Mouse (Mus musculus): ENCODE results near the gene Tjp3. TPM values are rescaled to one million over a fixed set of nuclear protein-coding genes. Genes with fewer than 3 reads are reported as not detected.
A peak's percentile ranks its signal among the peaks of the same experiment; 100 is the strongest.

Tjp3 gene
- total RNA-seq, 2 experiments from 2014 or later = 0.14 to 0.36 TPM

GRCm38 (mm10) chr10:81297246-81297645, 5.9 kb upstream of the Tjp3 start:
- no peak for DNase-seq

DNA sequence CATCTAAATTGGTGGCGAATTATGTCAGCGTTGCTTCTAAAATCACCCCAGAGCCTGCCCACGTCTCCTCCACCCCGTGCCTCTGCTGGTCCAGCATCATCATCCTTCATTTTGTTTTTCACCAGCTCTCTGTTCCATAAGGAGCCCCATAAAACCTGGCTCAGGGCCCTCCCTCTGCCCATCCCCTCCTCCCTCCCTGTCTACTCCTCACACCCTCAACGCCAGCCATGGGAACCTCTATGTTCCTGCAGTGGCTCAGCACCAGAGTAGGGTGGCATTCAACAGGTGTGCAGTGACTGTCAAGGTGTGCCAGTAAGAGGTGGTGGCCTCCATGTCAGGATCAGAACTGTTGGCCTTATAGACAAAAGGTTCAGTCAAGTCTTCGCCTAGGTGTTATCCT, 3.8 kb upstream of the Tjp3 start:
- no peak for DNase-seq

- DNase-seq = no peak
Measured at GRCm38 (mm10) chr10:81294442-81294841, 3.1 kb upstream of the Tjp3 start.

DNA sequence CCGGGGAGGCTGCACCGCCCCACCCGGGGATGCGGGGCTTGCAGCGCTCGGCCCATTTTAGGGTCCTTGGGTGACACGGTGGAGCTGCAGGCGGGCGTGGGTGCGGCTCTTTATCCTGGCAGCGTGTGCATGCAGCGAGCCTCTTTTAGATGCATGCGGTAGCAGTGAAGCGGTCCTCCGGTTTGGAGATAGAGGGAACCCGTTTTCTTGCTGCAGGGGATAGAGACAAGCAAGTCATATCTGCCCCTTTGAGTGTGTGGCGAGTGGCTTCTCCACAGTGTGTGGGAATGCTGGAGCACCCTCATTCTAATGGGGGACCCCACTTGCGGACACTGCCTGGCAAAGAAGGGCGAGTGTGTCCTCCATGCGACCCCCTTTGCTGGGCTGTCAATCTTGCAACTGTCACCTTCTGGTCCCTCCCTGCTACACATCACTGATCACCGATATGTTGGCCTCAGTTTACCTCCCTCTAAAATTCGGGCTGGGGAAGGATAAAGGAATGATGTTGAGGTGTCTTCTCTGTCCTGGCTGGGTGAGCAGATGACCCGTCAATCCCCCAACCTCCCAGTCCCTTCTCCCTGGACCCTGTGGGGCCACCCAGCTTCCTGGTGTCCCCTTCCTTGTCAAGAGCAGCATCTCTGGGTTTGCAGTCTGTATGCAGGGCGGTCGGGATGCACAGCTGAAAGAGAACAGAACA, 2.1 kb upstream of the Tjp3 start:
- no peak for DNase-seq

- peak; percentile 97 for DNase-seq
Measured at GRCm38 (mm10) chr10:81292554-81293333, 1.4 kb upstream of the Tjp3 start, which contains the start of gene Pip5k1c. Gene Pip5k1c (plus strand): TSS chr10:81292963.

DNA sequence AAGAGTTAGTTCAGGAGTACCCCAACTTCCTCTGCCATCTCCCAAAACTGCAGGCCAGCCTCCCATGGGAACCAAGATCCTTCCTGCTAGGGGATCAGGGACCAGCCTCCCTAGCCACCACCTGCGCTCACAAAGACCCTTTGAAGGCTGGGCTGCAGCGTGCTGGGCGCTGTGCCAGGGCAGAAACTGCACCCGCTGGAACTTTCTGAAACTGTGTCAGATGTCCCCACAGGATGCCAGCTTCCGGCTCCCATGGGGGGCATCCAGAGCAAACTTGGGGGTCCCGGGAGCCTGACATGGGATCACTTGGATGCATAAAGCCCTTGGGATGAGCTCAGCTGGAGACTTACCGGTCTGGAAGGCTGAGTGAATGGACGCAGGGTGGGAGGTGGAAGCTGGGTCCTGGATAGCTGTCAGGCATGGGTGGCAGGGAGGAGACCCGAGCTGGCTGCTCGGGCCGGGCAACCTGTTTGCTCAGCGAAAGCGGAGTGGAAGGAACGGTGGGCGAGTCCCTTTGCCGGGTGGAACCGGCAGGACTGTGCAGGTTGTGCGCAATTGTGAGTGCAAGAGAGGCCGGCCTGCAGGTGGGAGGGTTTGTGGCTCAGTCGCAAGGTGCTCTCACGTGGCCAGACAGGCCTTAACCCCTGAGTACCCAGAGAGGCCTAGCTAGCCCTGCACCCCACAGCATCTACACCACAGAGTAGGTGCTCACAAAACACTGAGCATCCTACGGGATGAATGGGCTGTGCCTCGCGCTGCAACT, 502 bp downstream of the Tjp3 start:
- no peak for DNase-seq

DNA sequence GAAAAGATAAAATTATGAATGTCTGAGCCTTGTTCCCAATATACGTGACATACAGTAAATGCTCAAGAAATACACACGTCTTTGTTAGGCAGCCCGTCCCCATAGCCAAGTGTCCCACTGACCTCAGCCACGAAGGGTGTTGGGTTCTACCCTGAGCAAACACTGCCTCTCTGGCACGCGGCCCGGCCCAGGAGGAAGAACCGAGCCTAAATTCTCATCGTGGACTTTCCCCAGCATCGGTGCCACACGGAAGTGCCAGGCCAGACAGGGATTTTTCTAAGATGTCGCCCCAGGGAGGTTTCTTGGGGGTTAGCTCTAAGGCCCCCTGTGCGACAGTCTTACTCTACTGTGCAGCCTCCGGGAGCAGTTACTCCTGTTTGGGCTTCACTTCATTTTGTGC, 1.6 kb downstream of the Tjp3 start:
- no peak for DNase-seq

- peak; percentile 70 for DNase-seq
Measured at GRCm38 (mm10) chr10:81289278-81289677, 2.1 kb downstream of the Tjp3 start.

DNA sequence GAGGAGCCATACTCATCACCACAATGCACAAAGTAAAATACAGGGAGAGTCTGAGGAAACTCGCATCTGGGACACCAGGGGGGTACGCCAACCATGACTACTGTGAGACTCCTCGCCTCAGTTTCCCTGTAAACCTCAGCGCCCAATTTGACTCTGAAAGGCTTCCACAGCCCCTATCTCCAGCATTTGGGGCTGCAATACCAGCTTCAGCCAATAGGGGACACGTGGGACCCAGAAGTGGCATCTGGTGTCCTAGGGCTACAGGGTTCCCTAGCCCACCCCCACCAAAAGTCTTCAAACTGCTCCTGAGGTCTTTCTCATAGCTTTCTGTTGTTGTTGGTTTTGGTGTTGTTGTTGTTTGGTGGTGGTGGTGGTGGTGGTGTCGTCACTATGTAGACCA, 2.8 kb downstream of the Tjp3 start:
- peak; percentile 59 for DNase-seq

GRCm38 (mm10) chr10:81287513-81288157, 3.7 kb downstream of the Tjp3 start:
- peak; percentile 72 for DNase-seq

- DNase-seq = no peak
Measured at GRCm38 (mm10) chr10:81286586-81286985, 4.8 kb downstream of the Tjp3 start.

- DNase-seq = peak; percentile 92
Measured at GRCm38 (mm10) chr10:81285694-81286450, 5.5 kb downstream of the Tjp3 start.

DNA sequence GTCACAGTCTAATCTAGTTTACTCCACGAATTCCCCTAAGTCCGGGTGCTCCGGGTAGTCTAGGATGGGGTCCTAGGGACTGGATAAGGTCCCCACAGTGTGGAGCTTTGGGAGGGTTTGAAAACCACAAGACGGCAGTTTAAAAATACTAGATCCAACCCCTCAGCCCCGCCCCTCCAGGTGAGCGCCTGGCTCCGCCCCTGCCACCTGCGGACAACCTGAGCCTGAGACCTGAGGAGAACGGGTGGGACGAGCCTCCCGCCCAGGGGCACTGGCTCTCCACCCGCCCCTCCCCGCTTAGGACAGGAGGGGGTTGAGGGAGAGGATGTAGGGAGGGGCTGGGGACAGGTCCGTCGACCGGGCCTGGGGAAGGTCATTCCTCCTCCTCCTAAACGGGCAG, 6.7 kb downstream of the Tjp3 start:
- DNase-seq = no peak

GRCm38 (mm10) chr10:81284189-81284588, 7.2 kb downstream of the Tjp3 start:
- DNase-seq = no peak

DNA sequence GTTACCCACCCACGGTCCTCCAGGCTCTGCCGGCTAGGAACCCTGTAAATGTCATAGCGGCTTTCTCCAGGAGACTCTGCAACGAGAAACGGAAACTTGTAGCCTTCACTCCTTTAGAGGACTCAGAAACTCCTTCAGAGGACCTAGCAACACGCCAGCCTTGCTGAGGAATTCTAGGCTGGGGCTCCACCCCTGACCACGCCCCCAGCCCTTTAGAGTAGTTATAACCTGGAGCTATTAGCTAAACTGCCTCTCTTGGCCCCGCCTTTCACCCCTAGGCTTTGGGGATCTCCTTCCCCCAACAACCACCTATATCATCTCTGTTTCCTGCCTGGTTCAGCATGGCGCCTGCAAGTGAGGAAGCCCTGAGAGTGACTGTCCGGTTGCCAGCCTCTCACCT, 11.9 kb downstream of the Tjp3 start:
- DNase-seq = no peak

DNA sequence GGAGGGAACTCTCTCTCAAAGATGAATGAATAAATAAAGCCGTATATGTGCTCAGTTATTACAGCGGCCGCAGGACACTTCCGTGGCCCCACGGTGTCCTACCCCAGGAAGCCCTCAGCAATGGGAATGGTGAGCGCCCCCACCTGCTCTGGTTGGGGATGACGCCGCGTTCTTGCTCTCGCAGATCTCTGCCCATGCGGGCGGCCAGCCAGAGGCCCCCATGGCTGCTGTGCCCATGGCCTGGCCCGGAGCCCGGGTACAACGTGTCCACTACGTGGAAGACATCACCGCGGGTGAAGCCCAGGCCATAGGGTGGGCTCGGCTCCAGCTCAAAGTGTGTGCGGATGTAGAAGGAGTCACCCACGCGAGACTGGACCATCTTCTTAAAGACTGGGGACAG, 13.7 kb downstream of the Tjp3 start:
- DNase-seq = no peak

GRCm38 (mm10) chr10:81273842-81274241, 17.5 kb downstream of the Tjp3 start:
- DNase-seq = no peak

- DNase-seq = no peak
Measured at GRCm38 (mm10) chr10:81272356-81272755, 19.0 kb downstream of the Tjp3 start.

DNA sequence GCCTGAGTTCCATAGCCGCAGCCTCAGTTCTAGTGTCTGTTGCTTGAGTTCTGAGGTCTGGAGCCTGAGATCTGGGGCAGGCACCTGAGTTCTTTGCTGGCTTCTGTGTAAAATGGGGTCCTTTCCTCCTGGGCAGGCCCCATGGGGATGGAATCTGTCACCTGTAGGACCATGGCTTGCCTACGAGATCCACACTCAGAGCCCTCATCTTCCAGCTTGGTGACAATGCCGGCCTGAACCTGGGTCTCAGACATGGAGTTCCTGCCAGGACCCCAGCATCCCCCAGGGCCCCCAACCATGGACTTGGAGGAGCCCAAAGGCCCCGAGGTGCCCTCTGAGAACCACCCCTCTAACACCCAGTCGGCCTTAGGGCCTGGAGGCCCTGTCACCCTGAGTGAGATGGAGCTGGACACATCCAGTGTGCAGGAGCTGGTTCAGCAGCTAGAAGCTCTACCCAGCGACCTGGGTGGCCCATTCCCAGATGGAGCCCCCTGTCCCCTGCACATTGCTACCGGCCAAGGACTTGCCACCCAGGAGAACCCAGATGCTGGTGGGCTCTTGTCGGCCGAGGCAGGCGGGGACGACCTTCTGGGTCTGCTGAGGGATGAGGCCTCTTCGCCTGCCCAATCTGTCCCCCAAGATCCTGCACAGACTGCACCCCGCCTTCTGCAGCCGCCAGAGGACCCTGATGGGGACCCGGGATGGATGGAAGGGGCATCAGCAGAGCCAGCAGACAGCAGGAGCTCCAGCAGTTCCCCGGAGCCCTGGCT, 22.6 kb downstream of the Tjp3 start:
- DNase-seq = no peak

- DNase-seq = peak; percentile 75
Measured at GRCm38 (mm10) chr10:81268056-81268455, 23.3 kb downstream of the Tjp3 start.
